9 mouse cellular contexts compared by ENCODE assay signal in the genomic region with DNA sequence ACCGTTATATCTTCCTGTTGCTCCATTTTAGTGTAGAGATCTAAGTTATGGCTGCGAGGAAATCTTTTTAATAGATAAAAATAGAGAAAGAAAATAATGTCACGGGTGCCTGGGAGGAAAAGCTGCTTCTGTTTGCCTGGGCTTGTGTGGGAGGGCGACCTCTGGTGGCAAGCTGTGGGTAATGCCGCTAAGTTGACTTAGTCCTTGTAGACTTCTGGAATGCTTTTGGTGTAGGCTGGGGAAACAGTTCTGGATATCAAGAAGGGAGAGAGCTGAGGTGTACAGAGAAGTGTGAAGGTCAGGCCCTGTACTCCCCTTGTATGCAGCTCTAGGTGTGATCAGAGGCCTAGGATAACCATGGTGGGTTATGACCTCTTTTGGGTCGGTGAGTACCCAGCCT.
A peak's percentile ranks its signal among the peaks of the same experiment; 100 is the strongest.
DNase-seq lines count a peak whose midpoint lies in the region; ATAC-seq and TF ChIP-seq lines count a peak whose summit lies in the region.
"Had no signal": no experiment of that assay in that cellular context is flagged by ENCODE, and none has a peak within 500 bp of the region (broad histone marks: within the 10 kb centered on the region; RNA-seq: fewer than 3 reads in every experiment).

No protein-coding gene starts in this region.

- no peak overlapping the region for H3K9ac ChIP-seq in heart, embryonic 16.5 days (ENCODE audit: low read length)
- no peak overlapping the region for H3K9ac ChIP-seq in liver, postnatal 0 days (replicated peaks)
- no peak overlapping the region for H3K9ac ChIP-seq in neural tube, embryonic 14.5 days (replicated peaks; ENCODE audit: low read depth, low read length)
- H3K9ac ChIP-seq: embryonic facial prominence, embryonic 15.5 days had no signal

- H3K27ac ChIP-seq in forebrain, embryonic 10.5 days = no peak overlapping the region
- H3K27ac ChIP-seq in heart, embryonic 16.5 days (ENCODE audit: low read length) = no peak overlapping the region
- H3K27ac ChIP-seq in liver, postnatal 0 days (ENCODE audit: low read depth) = no peak overlapping the region
- H3K27ac ChIP-seq in neural tube, embryonic 14.5 days (ENCODE audit: low read depth, low read length) = no peak overlapping the region
- no peak overlapping the region for H3K27ac ChIP-seq in testis, adult 2 months (ENCODE audit: control insufficient read depth, insufficient read depth, low read depth, low read length)
- H3K27ac ChIP-seq: embryonic facial prominence, embryonic 15.5 days had no signal

- peaks cover 55% of the 10 kb centered on the region for H3K4me1 ChIP-seq in forebrain, embryonic 10.5 days
- H3K4me1 ChIP-seq in heart, embryonic 16.5 days (ENCODE audit: control insufficient read depth, insufficient read depth, low read length) = no peaks in the 10 kb centered on the region
- no peaks in the 10 kb centered on the region for H3K4me1 ChIP-seq in liver, postnatal 0 days (ENCODE audit: insufficient read depth)
- H3K4me1 ChIP-seq in neural tube, embryonic 14.5 days (ENCODE audit: control insufficient read depth, insufficient read depth, low read length) = peaks cover 32% of the 10 kb centered on the region
- H3K4me1 ChIP-seq in testis, adult 2 months (ENCODE audit: control insufficient read depth, insufficient read depth, low read length) = peaks cover 2% of the 10 kb centered on the region; the same call in 1 of the 2 replicates

- no peak for TF ChIP-seq POLR2A in brain, embryonic 14.5 days (IDR thresholded peaks at IDR 0.05; ENCODE audit: borderline replicate concordance, extremely low read depth, insufficient read depth, insufficient read length, poor library complexity, severe bottlenecking)
- TF ChIP-seq POLR2A in testis, adult 2 months (IDR thresholded peaks at IDR 0.05; ENCODE audit: control insufficient read depth, low read depth, low read length) = no peak

- H3K4me2 ChIP-seq in heart, embryonic 16.5 days (ENCODE audit: low read depth, low read length) = peak overlapping the region; percentile 30; the same call in 1 of the 2 replicates
- no peak overlapping the region for H3K4me2 ChIP-seq in liver, postnatal 0 days (ENCODE audit: low read depth, low read length)
- H3K4me2 ChIP-seq in neural tube, embryonic 14.5 days (ENCODE audit: low read depth, low read length) = peak overlapping the region; percentile 29; the same call in 1 of the 2 replicates
- H3K4me2 ChIP-seq: embryonic facial prominence, embryonic 15.5 days had no signal

- WGBS in forebrain, embryonic 10.5 days = 20% methylated on average over 6 of the region's 6 CpGs
- WGBS in heart, embryonic 16.5 days = 16% methylated on average over 6 of the region's 6 CpGs
- 19% methylated on average over 6 of the region's 6 CpGs for WGBS in liver, postnatal 0 days (ENCODE audit: insufficient replicate concordance)
- 13% methylated on average over 6 of the region's 6 CpGs for WGBS in neural tube, embryonic 14.5 days

- H3K9me3 ChIP-seq in forebrain, embryonic 10.5 days = no peaks in the 10 kb centered on the region
- no peaks in the 10 kb centered on the region for H3K9me3 ChIP-seq in heart, embryonic 16.5 days (replicated peaks; ENCODE audit: control insufficient read depth, low read length)
- no peaks in the 10 kb centered on the region for H3K9me3 ChIP-seq in liver, postnatal 0 days (ENCODE audit: low read length)
- H3K9me3 ChIP-seq in neural tube, embryonic 14.5 days (ENCODE audit: control insufficient read depth, low read length) = no peaks in the 10 kb centered on the region
- H3K9me3 ChIP-seq: embryonic facial prominence, embryonic 15.5 days had no signal

- H3ac ChIP-seq in C2C12 (ENCODE audit: control insufficient read depth, insufficient read length, low read depth) = no peak overlapping the region

- H3K79me3 ChIP-seq in C2C12 (ENCODE audit: low read depth) = no peaks in the 10 kb centered on the region

- no peak for ATAC-seq in heart, embryonic 16.5 days (replicated peaks; ENCODE audit: extremely low read depth, insufficient read depth, low FRiP score)
- ATAC-seq in liver, postnatal 0 days = no peak
- ATAC-seq in neural tube, embryonic 14.5 days (ENCODE audit: low read depth) = peak; percentile 9; the same call in 1 of the 2 replicates

- no peaks in the 10 kb centered on the region for H3K27me3 ChIP-seq in C2C12 (ENCODE audit: control insufficient read depth, insufficient read depth, insufficient read length)
- peaks cover 75% of the 10 kb centered on the region for H3K27me3 ChIP-seq in forebrain, embryonic 10.5 days (ENCODE audit: poor library complexity, severe bottlenecking)
- H3K27me3 ChIP-seq in heart, embryonic 16.5 days (ENCODE audit: control insufficient read depth, insufficient read depth, low read length) = no peaks in the 10 kb centered on the region
- H3K27me3 ChIP-seq in liver, postnatal 0 days (ENCODE audit: insufficient read depth, low read length) = no peaks in the 10 kb centered on the region
- H3K27me3 ChIP-seq in neural tube, embryonic 14.5 days (ENCODE audit: control insufficient read depth, insufficient read depth, low read length) = no peaks in the 10 kb centered on the region
- H3K27me3 ChIP-seq in testis, adult 2 months (ENCODE audit: control insufficient read depth, insufficient read depth, low read length) = no peaks in the 10 kb centered on the region
- H3K27me3 ChIP-seq: embryonic facial prominence, embryonic 15.5 days had no signal

- H3K36me3 ChIP-seq in C2C12 (ENCODE audit: control insufficient read depth, insufficient read depth) = no peaks in the 10 kb centered on the region
- no peaks in the 10 kb centered on the region for H3K36me3 ChIP-seq in forebrain, embryonic 10.5 days (replicated peaks)
- H3K36me3 ChIP-seq in heart, embryonic 16.5 days (ENCODE audit: control insufficient read depth, insufficient read depth) = no peaks in the 10 kb centered on the region
- no peaks in the 10 kb centered on the region for H3K36me3 ChIP-seq in liver, postnatal 0 days (replicated peaks; ENCODE audit: insufficient read depth, low read length)
- H3K36me3 ChIP-seq in neural tube, embryonic 14.5 days (ENCODE audit: control insufficient read depth, insufficient read depth, low read length) = no peaks in the 10 kb centered on the region
- no peaks in the 10 kb centered on the region for H3K36me3 ChIP-seq in testis, adult 2 months (ENCODE audit: control insufficient read depth, insufficient read depth, low read length)
- H3K36me3 ChIP-seq: embryonic facial prominence, embryonic 15.5 days had no signal

- H3K4me3 ChIP-seq in C2C12 (ENCODE audit: insufficient read depth, poor library complexity, severe bottlenecking) = no peak overlapping the region
- H3K4me3 ChIP-seq in forebrain, embryonic 10.5 days = no peak overlapping the region
- H3K4me3 ChIP-seq in heart, embryonic 16.5 days (ENCODE audit: low read length) = no peak overlapping the region
- no peak overlapping the region for H3K4me3 ChIP-seq in liver, postnatal 0 days (ENCODE audit: low read depth, low read length)
- no peak overlapping the region for H3K4me3 ChIP-seq in neural tube, embryonic 14.5 days (ENCODE audit: low read depth, low read length)
- no peak overlapping the region for H3K4me3 ChIP-seq in testis, adult 2 months (ENCODE audit: control insufficient read depth, low read depth, low read length)
- H3K4me3 ChIP-seq: embryonic facial prominence, embryonic 15.5 days had no signal

- no peaks in the 10 kb centered on the region for H3K79me2 ChIP-seq in C2C12 (ENCODE audit: control insufficient read depth, insufficient read depth)

- no peak for TF ChIP-seq EP300 in liver, postnatal 0 days (IDR thresholded peaks at IDR 0.05; ENCODE audit: low read depth)

- DNase-seq in brain, embryonic 14.5 days (ENCODE audit: low read depth) = peak; percentile 94
- peak; percentile 84 for DNase-seq in forebrain, embryonic 10.5 days (ENCODE audit: extremely low spot score, low spot score)
- peak; percentile 88 to 92 for DNase-seq in kidney, postnatal 25 days
- peak; percentile 80 for DNase-seq in liver, postnatal 0 days

- TF ChIP-seq CTCF in C2C12 (IDR thresholded peaks at IDR 0.05; ENCODE audit: control insufficient read depth, insufficient read depth, insufficient read length) = peak; percentile 70
- TF ChIP-seq CTCF in brain, embryonic 14.5 days (IDR thresholded peaks at IDR 0.05; ENCODE audit: borderline replicate concordance, extremely low read depth, insufficient read depth, insufficient read length) = peak; percentile 99
- TF ChIP-seq CTCF in liver, postnatal 0 days (IDR thresholded peaks at IDR 0.05; ENCODE audit: low read depth) = peak; percentile 96
- TF ChIP-seq CTCF in testis, adult 2 months (IDR thresholded peaks at IDR 0.05; ENCODE audit: control insufficient read depth, insufficient read depth, insufficient replicate concordance, low read depth, low read length) = peak; percentile 97

TF ChIP-seq in C2C12, 6 proteins besides CTCF, POLR2A, EP300 and RAD21:
- TF ChIP-seq MYOG (IDR thresholded peaks at IDR 0.05; ENCODE audit: control insufficient read depth, extremely low read depth, insufficient read length) (no peak), MAX (IDR thresholded peaks at IDR 0.05) (no peak), USF1 (IDR thresholded peaks at IDR 0.05; ENCODE audit: low read depth) (no peak), FOSL1 (IDR thresholded peaks at IDR 0.05; ENCODE audit: insufficient read depth, low read length, poor library complexity, severe bottlenecking) (no peak), MYOD1 (IDR thresholded peaks at IDR 0.05; ENCODE audit: control insufficient read depth, insufficient read length, low read depth) (no peak), CEBPB (IDR thresholded peaks at IDR 0.05; ENCODE audit: low read depth) (no peak)
